Mouse (Mus musculus): ENCODE measurements around the gene Aloxe3.

Aloxe3 gene

GRCm38 (mm10) chr11:69125852-69125918 lies at the start of gene Aloxe3:
Gene Aloxe3, plus strand, starts transcription at chr11:69125896.
- CTCF ChIA-PET = interaction anchor here in 2 of 4 experiments (0.6 to 1.3 kb wide), 6 partner anchors 8 to 581 kb away, joined by 3 to 5 read pairs (median 4); no protein-coding TSS in a partner anchor
- POLR2A ChIA-PET = interaction anchor here (1.1 to 7.2 kb wide), 14 partner anchors 8 to 455 kb away, joined by 3 to 114 read pairs (median 10); partner anchors contain the start of genes Borcs6 (in 1 of the 4), Trp53 (in 1 of the 4) and Wrap53 (in 1 of the 4)

GRCm38 (mm10) chr11:69076572-69076971 lies 49.1 kb upstream of the Aloxe3 start:
- ChIA-PET POLR2A (interaction anchor here in 3 of 4 experiments (1.0 to 13.3 kb wide), 13 partner anchors 10 to 47 kb away, joined by 3 to 547 read pairs (median 94); partner anchors contain the start of genes 9130213A22Rik (in 3 of the 3), Per1 (in 3 of the 3), Borcs6 (in 2 of the 3) and Hes7 (in 2 of the 3)), CTCF (interaction anchor here in 2 of 4 experiments (1.0 to 1.4 kb wide), 2 partner anchors 9 to 16 kb away, joined by 3 to 5 read pairs; no protein-coding TSS in a partner anchor)

GRCm38 (mm10) chr11:69077316-69077715 lies 48.4 kb upstream of the Aloxe3 start:
- CTCF ChIA-PET = interaction anchor here in 1 of 4 experiments (0.8 to 0.9 kb wide), 2 partner anchors 10 to 49 kb away, joined by 3 to 4 read pairs; partner anchors contain the start of gene Aloxe3
- POLR2A ChIA-PET = interaction anchor here in 3 of 4 experiments (0.7 to 13.3 kb wide), 13 partner anchors 10 to 45 kb away, joined by 3 to 547 read pairs (median 8); partner anchors contain the start of genes Per1 (in 3 of the 3), 9130213A22Rik (in 2 of the 3), Borcs6 (in 2 of the 3) and Vamp2 (in 2 of the 3)

- ChIA-PET POLR2A (interaction anchor here in 3 of 4 experiments (0.7 to 13.3 kb wide), 12 partner anchors 9 to 44 kb away, joined by 3 to 547 read pairs (median 12); partner anchors contain the start of genes Per1 (in 3 of the 3), Borcs6 (in 2 of the 3), Vamp2 (in 2 of the 3) and 9130213A22Rik (in 1 of the 3)), CTCF (interaction anchor here in 2 of 4 experiments (0.6 to 0.9 kb wide), 3 partner anchors 11 to 640 kb away, joined by 3 read pairs; no protein-coding TSS in a partner anchor)
These were observed 47.7 kb upstream of the Aloxe3 start for GRCm38 (mm10) chr11:69078041-69078440.

GRCm38 (mm10) chr11:69078805-69079438 lies 46.8 kb upstream of the Aloxe3 start:
- CTCF ChIA-PET = interaction anchor here in 3 of 4 experiments (0.6 to 1.7 kb wide), 5 partner anchors 12 to 175 kb away, joined by 3 to 6 read pairs (median 3); partner anchors contain the start of gene 9130213A22Rik (in 1 of the 3)
- POLR2A ChIA-PET = interaction anchor here in 3 of 4 experiments (0.6 to 13.3 kb wide), 24 partner anchors 7 to 935 kb away, joined by 3 to 547 read pairs (median 5); partner anchors contain the start of genes Borcs6 (in 2 of the 3), Per1 (in 2 of the 3), Vamp2 (in 2 of the 3) and 9130213A22Rik (in 1 of the 3)

- POLR2A ChIA-PET = interaction anchor here in 3 of 4 experiments (0.5 to 13.3 kb wide), 27 partner anchors 7 to 913 kb away, joined by 3 to 547 read pairs (median 4); partner anchors contain the start of genes Borcs6 (in 2 of the 3), Per1 (in 2 of the 3), Vamp2 (in 2 of the 3) and 9130213A22Rik (in 1 of the 3)
These were observed 45.4 kb upstream of the Aloxe3 start for GRCm38 (mm10) chr11:69080102-69080854.

GRCm38 (mm10) chr11:69080855-69081222 lies 44.9 kb upstream of the Aloxe3 start:
- ChIA-PET POLR2A (interaction anchor here in 3 of 4 experiments (0.6 to 13.3 kb wide), 21 partner anchors 8 to 913 kb away, joined by 3 to 547 read pairs (median 5); partner anchors contain the start of genes Borcs6 (in 2 of the 3), Per1 (in 2 of the 3), Vamp2 (in 2 of the 3) and 9130213A22Rik (in 1 of the 3)), CTCF (interaction anchor here (0.6 to 2.6 kb wide), 10 partner anchors 11 to 91 kb away, joined by 3 to 9 read pairs (median 3); partner anchors contain the start of gene Borcs6 (in 1 of the 4))

More at GRCm38 (mm10) chr11:69080102-69080854, 45.4 kb upstream of the Aloxe3 start:
- CTCF ChIA-PET = interaction anchor here (0.6 to 2.6 kb wide), 12 partner anchors 12 to 871 kb away, joined by 3 to 9 read pairs (median 3); partner anchors contain the start of gene Borcs6 (in 1 of the 4)

- POLR2A ChIA-PET = interaction anchor here in 3 of 4 experiments (1.4 to 13.3 kb wide), 12 partner anchors 8 to 40 kb away, joined by 3 to 547 read pairs (median 14); partner anchors contain the start of genes Borcs6 (in 2 of the 3), Per1 (in 2 of the 3), Vamp2 (in 2 of the 3) and 9130213A22Rik (in 1 of the 3)
- CTCF ChIA-PET = interaction anchor here in 1 of 4 experiments (2.6 kb wide), 1 partner anchor 14 kb away, joined by 9 read pairs; no protein-coding TSS in a partner anchor
These were observed 44.1 kb upstream of the Aloxe3 start for GRCm38 (mm10) chr11:69081613-69082012.

GRCm38 (mm10) chr11:69085608-69086007 lies 40.1 kb upstream of the Aloxe3 start:
- ChIA-PET POLR2A (interaction anchor here (0.5 to 19.7 kb wide), 9 partner anchors 9 to 576 kb away, joined by 3 to 547 read pairs (median 15); partner anchors contain the start of genes Tmem107 (in 2 of the 4), 9130213A22Rik (in 1 of the 4), Hes7 (in 1 of the 4) and Per1 (in 1 of the 4)), CTCF (no interaction called here)

- ChIA-PET POLR2A (interaction anchor here in 3 of 4 experiments (1.1 to 19.7 kb wide), 15 partner anchors 9 to 36 kb away, joined by 4 to 547 read pairs (median 10); partner anchors contain the start of genes Tmem107 (in 3 of the 3), 9130213A22Rik (in 2 of the 3), Borcs6 (in 1 of the 3) and Hes7 (in 1 of the 3)), CTCF (interaction anchor here in 1 of 4 experiments (1.2 kb wide), 2 partner anchors 13 to 38 kb away, joined by 3 to 4 read pairs; no protein-coding TSS in a partner anchor)
These were observed 39.3 kb upstream of the Aloxe3 start for GRCm38 (mm10) chr11:69086390-69086789.

GRCm38 (mm10) chr11:69087082-69087481 lies 38.6 kb upstream of the Aloxe3 start:
- POLR2A ChIA-PET = interaction anchor here (0.6 to 19.7 kb wide), 24 partner anchors 8 to 526 kb away, joined by 3 to 547 read pairs (median 7); partner anchors contain the start of genes Tmem107 (in 3 of the 4), 9130213A22Rik (in 2 of the 4), Borcs6 (in 2 of the 4) and Hes7 (in 1 of the 4)

GRCm38 (mm10) chr11:69087597-69087996 lies 38.1 kb upstream of the Aloxe3 start:
- POLR2A ChIA-PET = interaction anchor here (0.6 to 19.7 kb wide), 26 partner anchors 9 to 525 kb away, joined by 3 to 547 read pairs (median 6); partner anchors contain the start of genes Tmem107 (in 3 of the 4), 9130213A22Rik (in 2 of the 4), Borcs6 (in 2 of the 4) and Hes7 (in 1 of the 4)
- CTCF ChIA-PET = interaction anchor here in 3 of 4 experiments (0.6 to 1.3 kb wide), 7 partner anchors 11 to 509 kb away, joined by 3 to 4 read pairs (median 4); no protein-coding TSS in a partner anchor

More at GRCm38 (mm10) chr11:69087082-69087481, 38.6 kb upstream of the Aloxe3 start:
- CTCF ChIA-PET = interaction anchor here in 3 of 4 experiments (0.6 to 1.3 kb wide), 8 partner anchors 11 to 509 kb away, joined by 3 to 5 read pairs (median 4); no protein-coding TSS in a partner anchor

- ChIA-PET POLR2A (interaction anchor here (0.6 to 19.7 kb wide), 21 partner anchors 9 to 329 kb away, joined by 3 to 547 read pairs (median 7); partner anchors contain the start of genes Tmem107 (in 3 of the 4), 9130213A22Rik (in 2 of the 4), Borcs6 (in 2 of the 4) and Hes7 (in 1 of the 4)), CTCF (interaction anchor here in 1 of 4 experiments (1.3 kb wide), 1 partner anchor 12 kb away, joined by 3 read pairs; no protein-coding TSS in a partner anchor)
These were observed 37.4 kb upstream of the Aloxe3 start, which contains the start of gene Vamp2 for GRCm38 (mm10) chr11:69088103-69088855. Gene Vamp2, plus strand, starts transcription at chr11:69088490.

- CTCF ChIA-PET = interaction anchor here in 1 of 4 experiments (1.0 kb wide), 1 partner anchor 22 kb away, joined by 3 read pairs; no protein-coding TSS in a partner anchor
- POLR2A ChIA-PET = interaction anchor here in 3 of 4 experiments (0.6 to 19.7 kb wide), 13 partner anchors 10 to 146 kb away, joined by 3 to 547 read pairs (median 10); partner anchors contain the start of genes Borcs6 (in 2 of the 3), Tmem107 (in 2 of the 3), 9130213A22Rik (in 1 of the 3) and Hes7 (in 1 of the 3)
These were observed 36.7 kb upstream of the Aloxe3 start for GRCm38 (mm10) chr11:69088856-69089615.

Data from embryonic stem cell, embryonic (primary cell).